Mouse (Mus musculus) heart, embryonic 14.5 days (tissue): ENCODE measurements around the gene A130010J15Rik. TPM values are rescaled to one million over a fixed set of nuclear protein-coding genes. Genes with fewer than 3 reads are reported as not detected.

Experiments used
- ATAC-seq: fragments of 200-750 bp; cut with Nextera tagmentation; 2 replicates; pipeline ENCODE4 v1.8.0; 2017; ENCODE audit warnings: low read depth, moderate TSS enrichment; ENCODE audit not compliant: insufficient number of reproducible peaks, insufficient read depth, low FRiP score
- H3K27ac ChIP-seq, 2 experiments: fragments of 200-500 bp in 1 of 2; fragments of 300-500 bp in 1 of 2; sonication (generic) in 1 of 2; replicated peaks in 1 of 2; 2 replicates each; pipeline ENCODE4 v1.5.1; 2012 to 2014; ENCODE audit warnings: low read depth in 2 of 2, low read length in 2 of 2, control low read depth in 1 of 2, mild to moderate bottlenecking in 1 of 2, mixed read lengths in 1 of 2; ENCODE audit not compliant: control insufficient read depth in 1 of 2, insufficient read depth in 1 of 2
- H3K27me3 ChIP-seq: fragments of 300-500 bp; sonication (generic); 2 replicates; pipeline ENCODE4 v1.6.1; 2014; ENCODE audit warnings: mild to moderate bottlenecking, low read length, control low read depth; ENCODE audit not compliant: control insufficient read depth, insufficient read depth
- H3K36me3 ChIP-seq: fragments of 300-500 bp; sonication (generic); 2 replicates; pipeline ENCODE4 v1.6.1; 2014; ENCODE audit warnings: mild to moderate bottlenecking, control low read depth, low read length, mixed read lengths; ENCODE audit not compliant: control insufficient read depth, insufficient read depth
- H3K4me1 ChIP-seq, 2 experiments: fragments of 200-500 bp in 1 of 2; fragments of 300-500 bp in 1 of 2; sonication (generic) in 1 of 2; 2 replicates each; pipeline ENCODE4 v1.6.1; 2012 to 2014; ENCODE audit warnings: low read length in 2 of 2, control low read depth in 1 of 2, mixed read lengths in 1 of 2; ENCODE audit not compliant: control insufficient read depth in 2 of 2, insufficient read depth in 2 of 2
- H3K4me2 ChIP-seq: fragments of 300-500 bp; sonication (generic); 2 replicates; pipeline ENCODE4 v1.6.1; 2014; ENCODE audit warnings: mild to moderate bottlenecking, low read length
- H3K4me3 ChIP-seq, 2 experiments: fragments of 200-500 bp in 1 of 2; fragments of 300-500 bp in 1 of 2; sonication (generic) in 1 of 2; 2 replicates each; pipeline ENCODE4 v1.5.1; 2012 to 2014; ENCODE audit warnings: low read length in 2 of 2, mild to moderate bottlenecking in 2 of 2, control low read depth in 1 of 2, low read depth in 1 of 2, moderate library complexity in 1 of 2; ENCODE audit not compliant: control insufficient read depth in 1 of 2, insufficient read depth in 1 of 2
- H3K9ac ChIP-seq: fragments of 300-500 bp; sonication (generic); 2 replicates; pipeline ENCODE4 v1.6.1; 2014; ENCODE audit warnings: mild to moderate bottlenecking, low read length
- H3K9me3 ChIP-seq: fragments of 300-500 bp; sonication (generic); 2 replicates; pipeline ENCODE4 v1.6.1; 2016; ENCODE audit warnings: low read length, control low read depth; ENCODE audit not compliant: control insufficient read depth
- WGBS: fragments of 180-500 bp; shearing (Covaris S2); extraction: QIAGEN DNeasy Blood & Tissue Kit; methylation state at CpG from one replicate; pipeline ENCODE4 v1.1.7; 2014; 5-methylcytosine and 5-hydroxymethylcytosine counted together
- polyA plus RNA-seq: library from polyadenylated mRNA; unstranded; fragments of >200 nt; fragmentation: Nextera tagmentation; extraction: Ambion mirVana; gene quantifications from 2 replicates; pipeline ENCODE4 v1.2.1, GENCODE M21; 2014

Gene A130010J15Rik
- polyA plus RNA-seq, 1 experiment from 2014 or later, result 13.4 TPM

DNA sequence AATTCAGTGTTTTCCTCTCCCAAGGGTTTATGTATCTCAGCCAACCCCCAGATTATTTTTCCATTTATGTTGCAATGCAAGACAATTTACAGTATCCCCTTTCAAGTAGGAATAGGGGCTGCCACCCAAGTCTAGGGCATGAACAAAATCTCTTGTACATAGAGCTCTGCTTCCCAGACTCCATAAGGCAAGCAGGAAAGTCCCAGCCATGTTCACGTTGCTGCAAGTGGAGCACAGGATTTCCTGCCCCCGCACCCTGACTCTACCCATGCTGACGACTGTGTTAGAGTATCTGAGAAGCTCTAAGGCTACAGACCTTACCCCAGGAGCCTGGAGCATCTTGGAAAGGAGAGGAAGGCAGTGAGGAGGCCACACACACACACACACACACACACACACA lies 21.9 kb downstream of the A130010J15Rik start:
- no peaks in the 10 kb centered on the region for H3K36me3 ChIP-seq
- no peak overlapping the region; the same call in 1 of the 2 replicates for H3K9ac ChIP-seq
- H3K9me3 ChIP-seq, result no peaks in the 10 kb centered on the region
- H3K4me1 ChIP-seq, result peaks cover 36 to 41% of the 10 kb centered on the region in 2 experiments
- whole genome bisulfite sequencing, result 16% methylated on average over 3 of the region's 3 CpGs
- ATAC-seq, result peak; percentile 36; the same call in 1 of the 2 replicates
- no peak overlapping the region; the same call in 1 of the 2 replicates for H3K4me2 ChIP-seq
- no peak overlapping the region for H3K4me3 ChIP-seq
- H3K27me3 ChIP-seq, result no peaks in the 10 kb centered on the region
- peak overlapping the region; percentile 82 to 89 for H3K27ac ChIP-seq

DNA sequence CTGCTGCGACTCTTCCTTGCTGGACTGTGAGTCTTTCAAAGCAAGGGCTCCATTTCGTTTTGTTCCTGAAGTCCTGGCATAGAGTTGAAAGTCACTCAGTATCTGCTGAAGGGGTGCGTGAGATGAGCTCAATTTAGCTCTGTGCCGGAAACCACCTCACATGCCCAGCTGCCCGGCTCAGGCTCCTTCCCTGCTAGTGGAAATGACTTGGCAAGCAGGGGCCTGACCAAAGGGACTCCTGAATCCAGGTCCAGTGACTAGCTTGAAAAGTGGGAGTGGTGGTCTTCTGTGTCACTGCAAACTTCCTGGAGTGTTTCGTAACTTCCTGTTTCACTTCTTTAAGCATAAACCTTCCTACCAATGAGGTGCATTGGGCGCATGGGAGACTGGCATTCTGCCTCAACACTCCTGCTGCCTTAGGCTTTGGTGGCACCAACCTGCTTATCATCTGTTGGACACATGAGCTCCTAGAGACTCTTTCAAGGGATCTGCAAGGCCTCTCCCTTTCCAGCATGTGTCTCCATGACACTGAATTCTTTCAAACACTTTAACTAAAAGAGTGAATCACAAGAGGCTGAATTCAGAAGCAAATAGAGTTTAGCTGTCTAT lies 23.9 kb downstream of the A130010J15Rik start:
- H3K4me3 ChIP-seq, result no peak overlapping the region
- peak overlapping the region; percentile 41 to 89 for H3K27ac ChIP-seq
- no peaks in the 10 kb centered on the region for H3K9me3 ChIP-seq
- peaks cover 36 to 41% of the 10 kb centered on the region in 2 experiments for H3K4me1 ChIP-seq
- 58% methylated on average over 7 of the region's 7 CpGs for WGBS
- 0 out of 2 replicates have a peak overlapping the region, but pooled peaks have one; percentile 28 for H3K9ac ChIP-seq
- H3K36me3 ChIP-seq, result no peaks in the 10 kb centered on the region
- no peak overlapping the region for H3K4me2 ChIP-seq
- no peaks in the 10 kb centered on the region for H3K27me3 ChIP-seq
- no peak for ATAC-seq

DNA sequence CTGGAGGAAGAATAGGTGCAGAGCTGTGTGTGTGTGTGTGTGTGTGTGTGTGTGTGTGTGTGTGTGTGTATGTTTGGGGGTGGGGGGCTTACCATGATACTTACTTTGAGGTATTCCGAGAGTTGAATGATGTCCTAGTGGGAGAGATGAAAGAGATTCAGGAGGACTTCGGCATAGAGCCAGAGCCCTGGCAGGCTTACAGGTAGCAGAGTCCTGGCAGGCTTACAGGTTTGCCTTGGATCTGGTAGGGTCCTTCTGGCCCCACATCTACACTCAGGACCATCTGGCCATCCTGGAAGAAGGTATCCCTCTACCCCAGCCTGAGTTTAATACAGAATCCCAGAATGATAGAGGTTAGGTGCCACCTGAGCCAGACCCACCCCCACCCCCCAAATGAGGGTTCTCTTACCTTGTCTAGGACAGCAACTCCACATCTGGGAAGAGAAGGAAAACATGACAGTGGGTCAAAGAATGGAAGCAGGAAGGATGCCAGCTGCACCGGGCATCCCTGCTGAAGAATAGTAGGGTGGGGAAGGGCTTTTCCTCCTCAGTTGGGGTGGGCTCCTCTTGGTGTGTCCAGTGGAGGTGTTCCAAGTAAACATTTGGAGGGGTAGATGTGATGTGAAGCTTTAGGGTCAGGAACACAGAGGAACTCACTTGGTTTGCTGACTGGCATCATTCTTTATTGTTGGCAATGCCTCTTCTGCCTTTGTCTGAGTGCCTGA lies 26.7 kb downstream of the A130010J15Rik start:
- ATAC-seq, result no peak
- Histone ChIP-seq H3K4me1 (peaks cover 22 to 27% of the 10 kb centered on the region in 2 experiments), H3K36me3 (no peaks in the 10 kb centered on the region), H3K9ac (no peak overlapping the region), H3K27ac (no peak overlapping the region), H3K4me3 (no peak overlapping the region), H3K27me3 (no peaks in the 10 kb centered on the region), H3K4me2 (no peak overlapping the region), H3K9me3 (no peaks in the 10 kb centered on the region)
- 73% methylated on average over 3 of the region's 3 CpGs for WGBS

DNA sequence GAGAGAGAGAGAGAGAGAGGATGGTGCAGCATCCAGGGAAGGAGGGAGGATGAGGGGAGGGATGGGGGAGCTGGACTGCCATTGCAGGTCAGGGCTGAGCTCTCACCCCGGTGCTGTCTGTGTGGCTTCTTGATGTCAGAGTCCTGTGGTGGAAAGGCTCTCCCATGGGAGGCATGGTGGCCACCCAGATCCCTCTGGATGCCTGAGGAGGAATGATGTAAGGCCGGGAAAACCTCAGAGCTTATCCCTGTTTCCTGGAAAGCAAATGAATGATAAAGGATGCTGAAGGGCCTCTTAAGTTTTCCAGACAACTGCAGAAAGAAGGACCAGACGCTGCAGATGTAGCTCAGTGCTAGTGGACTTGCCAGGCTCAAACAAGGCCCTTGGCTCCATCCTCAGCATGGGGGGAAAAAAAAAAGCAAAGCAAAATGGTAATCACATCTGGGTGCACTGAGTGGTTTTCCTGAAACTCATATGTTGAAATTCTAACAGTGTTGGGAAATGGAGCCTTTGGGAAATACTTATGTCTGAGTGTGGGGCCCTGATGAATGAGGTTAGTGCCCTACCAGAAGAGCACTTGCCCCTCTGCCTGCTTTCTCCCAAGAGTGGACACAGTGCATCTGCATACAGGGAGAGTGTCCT lies 27.4 kb downstream of the A130010J15Rik start:
- no peak overlapping the region for H3K4me2 ChIP-seq
- peaks cover 15 to 20% of the 10 kb centered on the region in 2 experiments for H3K4me1 ChIP-seq
- ATAC-seq, result no peak
- H3K9me3 ChIP-seq, result no peaks in the 10 kb centered on the region
- WGBS, result 43% methylated on average over 3 of the region's 3 CpGs
- no peaks in the 10 kb centered on the region for H3K36me3 ChIP-seq
- no peak overlapping the region for H3K9ac ChIP-seq
- no peak overlapping the region for H3K27ac ChIP-seq
- H3K4me3 ChIP-seq, result no peak overlapping the region
- no peaks in the 10 kb centered on the region for H3K27me3 ChIP-seq

DNA sequence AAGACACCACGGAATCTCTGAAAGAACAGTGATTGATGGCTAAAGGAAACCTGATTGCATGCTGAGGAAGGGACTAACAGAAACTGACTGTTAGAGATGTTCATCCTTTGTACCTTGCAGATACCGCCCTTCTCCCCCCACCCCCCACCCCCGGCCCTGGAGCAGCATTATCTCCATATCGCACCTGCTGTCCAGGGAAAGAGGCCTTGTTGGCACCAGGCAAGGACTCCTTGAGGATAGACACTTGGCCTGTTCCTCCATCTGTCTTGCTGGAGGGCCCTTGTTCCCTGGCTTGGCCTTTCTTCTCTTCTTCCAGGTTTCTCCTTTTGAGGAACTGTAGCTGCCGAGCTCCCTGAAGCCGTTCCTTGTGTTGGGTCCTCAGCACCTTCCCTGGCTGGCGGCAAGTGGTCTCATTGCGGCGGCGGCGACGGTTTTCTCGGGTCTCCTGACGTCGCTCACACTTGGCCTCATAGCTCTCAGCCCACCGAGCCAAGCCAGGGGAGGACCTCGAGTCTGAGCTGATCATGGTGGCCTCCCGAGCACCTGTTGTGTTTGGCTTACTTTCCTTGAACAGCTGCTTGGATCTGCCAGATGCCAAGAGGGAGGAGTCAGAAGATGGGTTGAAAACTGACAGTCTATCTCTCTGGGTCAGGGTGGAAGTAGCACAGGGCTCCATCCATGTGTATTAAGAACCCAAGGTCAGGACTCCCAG lies 29.8 kb downstream of the A130010J15Rik start:
- Histone ChIP-seq H3K4me2 (no peak overlapping the region), H3K27ac (no peak overlapping the region), H3K36me3 (no peaks in the 10 kb centered on the region), H3K4me1 (0 out of 4 replicates have a peak, but pooled peaks cover 0 to 3% of the 10 kb centered on the region in 2 experiments), H3K27me3 (no peaks in the 10 kb centered on the region), H3K9ac (no peak overlapping the region), H3K4me3 (no peak overlapping the region), H3K9me3 (no peaks in the 10 kb centered on the region)
- 85% methylated on average over 18 of the region's 18 CpGs for WGBS
- no peak for ATAC-seq

DNA sequence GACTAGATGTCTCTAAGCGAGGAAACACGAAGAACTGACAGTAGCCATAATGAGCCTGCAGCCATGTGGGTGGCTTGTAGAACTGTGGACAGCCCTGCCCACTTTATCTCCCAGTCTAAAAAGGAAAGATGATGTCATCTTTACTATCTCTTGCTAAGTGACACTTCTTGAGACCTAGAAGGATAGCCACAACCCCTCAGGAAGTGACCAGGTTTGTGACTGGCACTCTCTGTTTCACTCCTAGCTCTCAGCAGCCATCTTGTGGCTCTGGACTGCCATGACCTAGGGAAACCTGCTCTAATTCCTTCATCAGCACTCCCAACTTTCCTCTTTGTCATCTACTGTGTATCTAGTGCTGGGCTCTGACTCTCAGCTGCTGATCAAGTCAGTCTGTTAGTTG lies 30.5 kb downstream of the A130010J15Rik start:
- H3K4me3 ChIP-seq, result no peak overlapping the region
- no peak overlapping the region for H3K4me2 ChIP-seq
- no peak overlapping the region for H3K27ac ChIP-seq
- no peaks in the 10 kb centered on the region for H3K9me3 ChIP-seq
- H3K9ac ChIP-seq, result no peak overlapping the region
- no peaks in the 10 kb centered on the region for H3K27me3 ChIP-seq
- ATAC-seq, result no peak
- 0 out of 4 replicates have a peak, but pooled peaks cover 0 to 3% of the 10 kb centered on the region in 2 experiments for H3K4me1 ChIP-seq
- no peaks in the 10 kb centered on the region for H3K36me3 ChIP-seq
- WGBS, result 81% methylated on average over 2 of the region's 2 CpGs

DNA sequence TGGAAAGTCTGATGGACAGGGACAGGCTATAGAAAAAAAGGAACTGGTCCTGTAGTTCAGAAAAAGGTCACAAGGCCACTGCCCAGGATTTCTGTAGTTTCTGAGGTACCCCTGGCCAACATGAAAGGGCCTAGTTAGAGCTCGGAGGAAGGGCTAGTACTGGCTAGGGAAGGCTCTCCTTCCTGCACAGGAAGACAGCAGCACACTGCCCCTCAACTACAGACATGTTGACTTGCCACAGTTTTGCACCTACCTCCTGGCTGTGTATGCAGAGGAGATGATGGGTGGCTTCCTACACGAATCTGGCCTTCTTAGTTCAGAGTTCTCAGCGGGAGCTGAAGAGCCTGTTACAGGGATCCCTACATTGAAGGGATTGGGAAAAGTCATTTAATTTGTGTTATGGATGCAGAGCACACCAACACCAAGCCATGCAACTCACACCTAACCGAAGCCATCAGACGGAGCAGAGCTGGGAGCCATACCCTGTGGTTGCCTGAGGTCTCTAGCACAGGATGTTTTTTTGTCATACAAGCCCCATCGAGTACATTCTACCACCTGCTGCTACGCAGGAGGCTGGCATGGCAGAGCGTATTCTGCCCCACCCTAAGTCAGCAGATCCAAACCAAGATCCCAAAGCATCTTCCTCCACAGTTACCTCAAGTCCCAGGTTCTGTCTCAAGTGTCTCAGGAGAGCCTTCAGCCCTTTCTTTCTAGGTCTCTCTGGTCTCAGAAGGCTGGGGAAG lies 33.0 kb downstream of the A130010J15Rik start:
- no peak overlapping the region for H3K4me3 ChIP-seq
- no peaks in the 10 kb centered on the region for H3K9me3 ChIP-seq
- 75% methylated on average over 8 of the region's 8 CpGs for WGBS
- H3K4me2 ChIP-seq, result no peak overlapping the region
- no peak overlapping the region for H3K27ac ChIP-seq
- no peaks in the 10 kb centered on the region for H3K27me3 ChIP-seq
- no peak for ATAC-seq
- no peak overlapping the region for H3K9ac ChIP-seq
- H3K4me1 ChIP-seq, result peaks cover 0 to 8% of the 10 kb centered on the region in 2 experiments; a peak in 1 of 4 replicates
- H3K36me3 ChIP-seq, result no peaks in the 10 kb centered on the region
